Mouse (Mus musculus): Measurements from ENCODE around the gene Phldb1. TPM values are rescaled to one million over a fixed set of nuclear protein-coding genes. Genes with fewer than 3 reads are reported as not detected.
"Not testable (repeated sequence)": the region's sequence is repeated elsewhere in the genome, so short reads cannot be mapped to it uniquely, and the experiment has no call there.

Gene Phldb1
- total RNA-seq, 2 experiments from 2014 or later = 0.76 to 2.6 TPM

DNA sequence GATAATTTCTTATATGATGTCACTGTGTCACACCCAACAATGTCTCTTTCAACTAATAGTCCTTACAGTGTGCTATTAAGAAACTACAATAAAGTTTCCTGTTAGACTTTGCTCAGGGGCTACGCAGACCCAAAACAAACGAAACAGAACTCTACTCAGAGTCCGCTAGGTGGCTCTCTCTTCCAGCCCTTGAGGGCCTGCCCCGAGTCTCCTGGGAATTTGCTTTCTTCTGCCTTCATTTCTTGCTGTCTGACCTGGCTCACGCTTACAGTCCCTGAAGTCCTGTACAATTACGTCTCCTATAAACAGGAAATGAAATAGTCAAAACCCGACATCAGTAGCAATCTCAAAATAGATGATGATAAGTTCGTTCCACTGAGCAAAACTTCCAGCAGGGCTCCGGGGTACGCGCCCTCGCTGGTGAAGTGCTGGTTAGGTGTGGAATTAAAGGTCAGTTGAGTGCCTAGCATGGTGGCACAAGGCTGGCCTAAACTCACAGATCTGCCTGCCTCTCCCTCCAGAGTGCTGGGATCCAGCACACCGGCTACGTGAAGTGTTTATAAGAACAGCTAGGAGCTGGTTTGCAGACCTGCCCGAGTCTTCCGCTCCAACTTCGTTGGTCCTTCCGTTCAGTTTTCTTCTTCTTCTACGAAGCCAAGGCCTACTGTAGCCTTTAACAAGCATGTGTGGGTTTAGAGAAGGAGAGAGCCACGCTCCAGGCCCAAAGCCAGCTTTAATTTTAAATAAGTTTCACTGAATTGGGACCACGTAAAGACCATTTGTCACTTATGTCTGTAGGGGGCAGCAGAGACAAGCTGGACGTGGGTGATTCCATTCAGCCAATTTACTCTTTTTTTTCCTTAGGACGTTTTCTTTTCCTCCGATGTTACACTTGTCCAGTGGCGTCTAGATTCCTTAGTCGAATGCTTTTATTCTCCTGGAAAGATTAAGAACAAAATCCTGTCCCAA, 79.6 kb downstream of the Phldb1 start:
- peak; percentile 75 for ATAC-seq (ENCODE audit: poor library complexity, severe bottlenecking)

DNA sequence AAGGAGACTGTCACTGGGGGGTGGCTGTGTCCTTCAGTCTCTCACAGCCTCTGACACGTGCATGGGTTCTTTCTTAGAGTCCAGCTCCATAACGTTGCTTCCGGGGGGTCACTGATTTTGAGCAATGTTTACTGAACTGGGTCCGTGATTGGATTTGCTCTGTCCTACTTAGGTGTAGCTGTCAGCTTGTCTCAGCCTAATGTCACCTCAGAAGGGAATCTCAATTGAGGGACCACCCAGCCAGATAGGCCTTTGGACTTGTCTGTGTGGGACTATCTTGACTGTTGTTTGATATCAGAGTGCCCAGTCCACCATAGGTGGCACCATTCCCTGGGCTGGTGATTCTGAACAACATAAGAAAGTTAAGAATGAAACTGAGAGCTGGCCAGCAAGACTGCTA, 81.1 kb downstream of the Phldb1 start:
- no peak for ATAC-seq (ENCODE audit: poor library complexity, severe bottlenecking)

GRCm38 (mm10) chr9:44652027-44652426, 83.0 kb downstream of the Phldb1 start:
- peak; percentile 88 for ATAC-seq (ENCODE audit: poor library complexity, severe bottlenecking)

GRCm38 (mm10) chr9:44648881-44649281, 86.1 kb downstream of the Phldb1 start:
- no peak for ATAC-seq (ENCODE audit: poor library complexity, severe bottlenecking)

DNA sequence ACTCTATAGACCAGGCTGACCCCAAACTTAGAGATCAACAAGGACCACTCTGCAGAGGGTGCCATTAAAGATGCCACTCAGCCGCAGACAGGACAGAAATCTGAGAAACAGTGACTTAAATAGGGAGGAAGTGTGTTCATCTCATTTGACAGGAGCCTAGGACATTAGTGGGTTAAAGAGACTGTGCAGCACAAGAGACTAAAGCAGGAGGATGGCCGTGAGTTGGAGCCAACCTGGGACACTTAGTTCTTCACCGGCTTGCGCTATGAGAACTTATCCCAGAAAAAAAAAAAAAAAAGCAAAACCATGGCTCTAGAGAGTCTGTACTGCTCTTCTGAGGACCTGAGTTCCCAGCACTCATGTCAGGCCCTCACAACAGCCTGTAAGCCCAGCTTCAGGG, 87.3 kb downstream of the Phldb1 start:
- no peak for ATAC-seq (ENCODE audit: poor library complexity, severe bottlenecking)

DNA sequence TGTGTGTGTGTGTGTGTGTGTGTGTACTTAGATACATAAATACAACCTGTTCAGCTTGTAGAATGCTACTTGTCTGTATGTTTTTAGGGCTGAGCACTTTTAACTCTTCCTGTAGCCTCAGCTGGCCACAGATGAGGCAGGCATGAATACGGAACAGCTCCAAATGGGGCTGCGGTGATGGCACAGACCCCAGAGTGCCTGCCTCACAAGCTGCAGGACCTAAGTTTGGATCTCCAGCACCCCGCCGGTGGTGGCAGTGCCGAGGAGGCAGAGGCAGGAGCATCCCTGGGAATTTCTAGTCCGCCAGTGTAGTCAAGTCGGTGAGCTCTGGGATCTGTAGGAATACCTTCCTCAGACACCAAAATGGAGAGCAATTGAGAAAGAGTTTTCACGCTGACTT, 88.0 kb downstream of the Phldb1 start:
- ATAC-seq (ENCODE audit: poor library complexity, severe bottlenecking) = no peak

DNA sequence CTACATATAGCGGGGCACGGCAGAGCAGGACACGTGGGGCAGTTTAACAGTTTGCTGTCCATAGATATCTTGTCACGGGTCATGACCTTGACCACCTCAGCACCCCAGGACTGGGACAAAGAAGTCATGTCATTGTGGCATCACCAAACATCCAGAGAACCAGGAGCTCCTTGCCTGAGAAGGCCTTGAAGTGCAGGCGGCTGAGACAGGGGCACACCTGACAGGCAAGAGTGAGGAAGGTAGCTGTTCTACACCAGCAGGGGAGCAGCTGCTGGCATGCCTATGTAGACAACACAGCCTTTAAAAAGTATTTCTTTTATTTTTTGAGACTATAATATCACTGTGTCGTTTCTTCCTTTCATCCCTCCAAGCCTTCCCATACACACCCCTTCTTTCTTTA, 88.6 kb downstream of the Phldb1 start:
- no peak for ATAC-seq (ENCODE audit: poor library complexity, severe bottlenecking)

- peak; percentile 93 for ATAC-seq (ENCODE audit: poor library complexity, severe bottlenecking)
Measured at GRCm38 (mm10) chr9:44645924-44646323, 89.1 kb downstream of the Phldb1 start.

DNA sequence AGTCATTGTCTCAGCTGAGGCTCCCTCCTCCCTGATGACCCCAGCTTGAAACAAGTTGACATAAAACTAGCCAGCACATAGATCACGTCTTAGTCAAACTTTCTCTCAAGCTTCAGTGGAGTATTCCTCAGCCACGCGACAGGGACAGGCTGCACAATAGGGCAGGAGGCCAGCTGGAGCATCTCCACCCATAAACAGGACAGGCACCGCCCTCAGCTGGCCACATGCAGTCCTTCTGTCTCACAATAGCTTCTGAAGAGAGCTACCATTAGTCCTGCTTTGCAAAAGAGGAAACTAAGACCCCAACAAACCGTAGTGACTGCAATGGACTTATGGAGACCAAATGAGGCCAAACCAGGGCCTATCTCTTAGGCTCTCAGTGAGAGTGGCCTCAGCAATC, 89.5 kb downstream of the Phldb1 start:
- ATAC-seq (ENCODE audit: poor library complexity, severe bottlenecking) = no peak

DNA sequence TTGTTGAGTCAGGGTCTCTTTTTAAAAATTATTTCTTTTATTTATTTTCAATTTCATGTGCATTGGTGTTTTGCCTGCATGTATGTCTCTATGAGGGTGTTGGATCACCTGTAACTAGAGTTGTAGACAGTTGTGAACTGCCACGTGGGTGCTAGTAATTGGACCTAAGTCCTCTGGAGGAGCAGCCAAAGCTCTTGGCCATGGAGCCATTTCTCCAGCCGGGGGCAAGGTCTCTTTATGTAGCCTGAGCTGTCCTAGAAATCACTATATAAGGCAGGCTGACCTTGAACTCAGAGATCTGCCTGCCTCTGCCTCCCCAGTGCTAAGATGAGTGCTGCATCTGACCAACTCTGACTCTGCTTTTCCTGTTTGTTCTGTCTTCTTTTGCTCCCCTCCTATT, 90.8 kb downstream of the Phldb1 start:
- no peak for ATAC-seq (ENCODE audit: poor library complexity, severe bottlenecking)

GRCm38 (mm10) chr9:44643103-44643502, 91.9 kb downstream of the Phldb1 start:
- no peak for ATAC-seq (ENCODE audit: poor library complexity, severe bottlenecking)

GRCm38 (mm10) chr9:44641616-44642015, 93.4 kb downstream of the Phldb1 start:
- ATAC-seq (ENCODE audit: poor library complexity, severe bottlenecking) = no peak

GRCm38 (mm10) chr9:44640646-44641357, 94.2 kb downstream of the Phldb1 start:
- no peak for ATAC-seq (ENCODE audit: poor library complexity, severe bottlenecking)

- not testable (repeated sequence) for ATAC-seq (ENCODE audit: poor library complexity, severe bottlenecking)
Measured at GRCm38 (mm10) chr9:44640028-44640427, 95.0 kb downstream of the Phldb1 start.

- ATAC-seq (ENCODE audit: poor library complexity, severe bottlenecking) = 0 out of 2 replicates have a peak, but pooled peaks have one; percentile 18
Measured at GRCm38 (mm10) chr9:44638726-44639125, 96.3 kb downstream of the Phldb1 start.

GRCm38 (mm10) chr9:44637551-44638169, 97.3 kb downstream of the Phldb1 start:
- ATAC-seq (ENCODE audit: poor library complexity, severe bottlenecking) = peak; percentile 40; the same call in 1 of the 2 replicates

Other genes starting within 250 kb of the Phldb1 start
- gene Cxcr5, start 173.3 kb downstream of the Phldb1 start, total RNA-seq (2015) = not detected in 2 replicates
- not detected in 2 replicates for gene Cxcr5, start 173.3 kb downstream of the Phldb1 start, total RNA-seq (2017)
- gene Ddx6, start 130.3 kb downstream of the Phldb1 start, total RNA-seq (2015) = 57.1 and 60.2 TPM in 2 replicates
- 71.2 and 88.8 TPM in 2 replicates for gene Ddx6, start 130.3 kb downstream of the Phldb1 start, total RNA-seq (2017)
- gene Treh, start 62.0 kb downstream of the Phldb1 start, total RNA-seq (2015) = not detected in 2 replicates
- not detected in 2 replicates for gene Treh, start 62.0 kb downstream of the Phldb1 start, total RNA-seq (2017)
- 126 and 151 TPM in 2 replicates for gene Arcn1, start 32.6 kb upstream of the Phldb1 start, total RNA-seq (2015)
- 165 and 172 TPM in 2 replicates for gene Arcn1, start 32.6 kb upstream of the Phldb1 start, total RNA-seq (2017)
- gene Ift46, start 32.7 kb upstream of the Phldb1 start, total RNA-seq (2015) = 38.5 and 53.7 TPM in 2 replicates
- 27.6 and 40.8 TPM in 2 replicates for gene Ift46, start 32.7 kb upstream of the Phldb1 start, total RNA-seq (2017)
- gene Tmem25, start 64.1 kb upstream of the Phldb1 start, total RNA-seq (2015) = 0.23 and 0.45 TPM in 2 replicates
- 0.16 and 0.51 TPM in 2 replicates for gene Tmem25, start 64.1 kb upstream of the Phldb1 start, total RNA-seq (2017)
- gene Ttc36, start 67.9 kb upstream of the Phldb1 start, total RNA-seq (2015) = 0.18 and 0.65 TPM in 2 replicates
- gene Ttc36, start 67.9 kb upstream of the Phldb1 start, total RNA-seq (2017) = not detected in 2 replicates
- gene Kmt2a, start 146.1 kb upstream of the Phldb1 start, total RNA-seq (2015) = 32.8 and 44.7 TPM in 2 replicates
- gene Kmt2a, start 146.1 kb upstream of the Phldb1 start, total RNA-seq (2017) = 5.5 and 15.9 TPM in 2 replicates
- 490 and 523 TPM in 2 replicates for gene Atp5l, start 185.5 kb upstream of the Phldb1 start, total RNA-seq (2015)
- 117 and 122 TPM in 2 replicates for gene Atp5l, start 185.5 kb upstream of the Phldb1 start, total RNA-seq (2017)
- 43.0 and 53.3 TPM in 2 replicates for gene Ube4a, start 230.4 kb upstream of the Phldb1 start, total RNA-seq (2015)
- 30.3 and 33.3 TPM in 2 replicates for gene Ube4a, start 230.4 kb upstream of the Phldb1 start, total RNA-seq (2017)
- gene Cd3g, start 245.2 kb upstream of the Phldb1 start, total RNA-seq (2015) = 6.2 and 11.0 TPM in 2 replicates
- 14.8 and 17.2 TPM in 2 replicates for gene Cd3g, start 245.2 kb upstream of the Phldb1 start, total RNA-seq (2017)
- gene Cd3d, start 246.6 kb upstream of the Phldb1 start, total RNA-seq (2015) = 2.3 and 6.8 TPM in 2 replicates
- gene Cd3d, start 246.6 kb upstream of the Phldb1 start, total RNA-seq (2017) = 2.1 and 6.3 TPM in 2 replicates